ENCODE assay signal across 7 mouse cellular contexts in the genomic region with DNA sequence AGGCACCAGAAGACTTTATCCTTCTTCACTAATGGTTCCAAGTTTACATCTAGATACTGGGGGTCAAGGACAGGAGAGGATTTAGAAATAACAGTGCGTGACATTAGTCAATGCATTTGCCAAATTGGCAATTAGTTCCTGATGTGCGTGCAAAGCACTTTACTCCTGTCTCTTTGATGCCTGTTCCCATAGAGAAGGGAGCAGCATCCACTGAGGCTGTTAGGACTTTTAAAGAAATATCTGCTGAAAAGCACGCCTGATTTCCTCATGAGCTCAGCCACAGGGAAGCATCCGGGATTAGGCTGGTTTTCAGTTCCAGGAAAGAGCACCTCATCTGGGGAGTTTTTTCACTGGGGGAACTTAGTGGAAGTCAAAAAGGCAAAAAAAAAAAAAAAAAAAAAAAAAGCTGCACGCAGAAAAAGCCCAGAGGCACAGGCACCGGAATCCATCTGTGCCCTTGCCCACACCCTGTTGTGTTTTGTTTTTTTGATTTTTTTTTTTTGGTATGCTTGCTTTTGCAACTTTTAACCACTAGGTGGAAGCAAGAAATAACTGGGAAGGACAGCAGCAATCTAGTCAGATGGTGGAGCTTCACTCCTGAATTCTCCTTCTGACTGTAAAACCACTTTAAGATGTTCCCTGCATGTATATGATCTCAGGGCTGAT. TPM values are rescaled to one million over a fixed set of nuclear protein-coding genes. Genes with fewer than 3 reads are reported as not detected.
DNase-seq lines count a peak whose midpoint lies in the region; ATAC-seq and TF ChIP-seq lines count a peak whose summit lies in the region.

No protein-coding gene starts in this region.

- H3K4me2 ChIP-seq in limb, embryonic 11.5 days (ENCODE audit: low read depth, severe bottlenecking) = no peak overlapping the region
- H3K4me2 ChIP-seq in myocyte (ENCODE audit: low read depth) = peak overlapping the region; percentile 37

- no peak overlapping the region for H3ac ChIP-seq in myocyte (ENCODE audit: control insufficient read depth, insufficient read length)

- H3K4me1 ChIP-seq in spleen, adult 2 months (ENCODE audit: control insufficient read depth, insufficient read depth, insufficient read length) = peaks cover 2% of the 10 kb centered on the region; the same call in 1 of the 2 replicates
- peaks cover 29% of the 10 kb centered on the region for H3K4me1 ChIP-seq in limb, embryonic 11.5 days (ENCODE audit: control insufficient read depth, insufficient read depth, low read length)

- no peak for TF ChIP-seq POLR2A in spleen, adult 2 months (IDR thresholded peaks at IDR 0.05; ENCODE audit: low read depth, low read length)
- TF ChIP-seq POLR2A in myocyte (IDR thresholded peaks at IDR 0.05; ENCODE audit: insufficient read length, low read depth) = no peak

- H3K36me3 ChIP-seq in spleen, adult 2 months (ENCODE audit: control insufficient read depth, insufficient read depth, low read length) = no peaks in the 10 kb centered on the region
- no peaks in the 10 kb centered on the region for H3K36me3 ChIP-seq in limb, embryonic 11.5 days (ENCODE audit: control insufficient read depth, insufficient read depth, low read length)
- no peaks in the 10 kb centered on the region for H3K36me3 ChIP-seq in myocyte (ENCODE audit: control insufficient read depth, insufficient read depth)

- H3K27ac ChIP-seq in spleen, adult 2 months (ENCODE audit: insufficient read depth, low read length) = no peak overlapping the region
- H3K27ac ChIP-seq in limb, embryonic 11.5 days (replicated peaks; ENCODE audit: low read depth, low read length) = no peak overlapping the region

- no peak for ATAC-seq in limb, embryonic 11.5 days (ENCODE audit: insufficient number of reproducible peaks, low FRiP score, low TSS enrichment, low read depth)

- no peaks in the 10 kb centered on the region for H3K9me3 ChIP-seq in limb, embryonic 11.5 days (ENCODE audit: control insufficient read depth, low read length)

- H3K9ac ChIP-seq in limb, embryonic 11.5 days (ENCODE audit: low read length) = no peak overlapping the region

- H3K79me2 ChIP-seq in myocyte (ENCODE audit: control insufficient read depth, insufficient read depth) = no peaks in the 10 kb centered on the region

- 14% methylated on average over 6 of the region's 6 CpGs for WGBS in spleen, adult 2 months
- 6% methylated on average over 6 of the region's 6 CpGs for WGBS in limb, embryonic 11.5 days

- peak in 1 of 2 experiments; percentile 28 for DNase-seq in spleen, adult 2 months (ENCODE audit: low read depth in 1 of 2, low spot score in 2 of 2)
- DNase-seq in spleen, postnatal 10 days (ENCODE audit: low spot score in 2 of 2) = no peak
- peak; percentile 29 to 55 for DNase-seq in cerebellum, adult 18-20 months
- DNase-seq in gonadal fat pad, adult 2 months (ENCODE audit: low read depth) = peak; percentile 40
- DNase-seq in limb, embryonic 11.5 days (ENCODE audit: low spot score) = peak; percentile 41
- DNase-seq in right cerebral cortex, postnatal 4 days = no peak

- TF ChIP-seq CTCF in spleen, adult 2 months (IDR thresholded peaks at IDR 0.05; ENCODE audit: extremely low read depth, insufficient read depth, insufficient read length, insufficient replicate concordance) = 0 out of 2 replicates have a peak, but pooled peaks have one; percentile 3

- H3K27me3 ChIP-seq in spleen, adult 2 months (ENCODE audit: control insufficient read depth, insufficient read depth, low read length) = no peaks in the 10 kb centered on the region
- no peaks in the 10 kb centered on the region for H3K27me3 ChIP-seq in limb, embryonic 11.5 days (ENCODE audit: control insufficient read depth, insufficient read depth, low read length)
- no peaks in the 10 kb centered on the region for H3K27me3 ChIP-seq in myocyte (ENCODE audit: control insufficient read depth, insufficient read depth, insufficient read length)

- no peak overlapping the region for H3K4me3 ChIP-seq in spleen, adult 2 months (ENCODE audit: extremely low read depth, insufficient read depth, insufficient read length)
- H3K4me3 ChIP-seq in limb, embryonic 11.5 days (ENCODE audit: low read depth, low read length) = no peak overlapping the region
- no peak overlapping the region for H3K4me3 ChIP-seq in myocyte

TF ChIP-seq in myocyte, 11 proteins besides CTCF, POLR2A, EP300 and RAD21:
- TF ChIP-seq CEBPB (IDR thresholded peaks at IDR 0.05; ENCODE audit: insufficient read depth, poor library complexity, severe bottlenecking) (no peak), POLR2AphosphoS2 (IDR thresholded peaks at IDR 0.05; ENCODE audit: insufficient read length, low read depth) (no peak), TCF12 (IDR thresholded peaks at IDR 0.05; ENCODE audit: insufficient read depth, poor library complexity, severe bottlenecking) (no peak), E2F4 (IDR thresholded peaks at IDR 0.05; ENCODE audit: insufficient read depth) (no peak), REST (IDR thresholded peaks at IDR 0.05; ENCODE audit: insufficient read depth, insufficient read length) (no peak), SRF (IDR thresholded peaks at IDR 0.05; ENCODE audit: control insufficient read depth, insufficient read length, low read depth) (no peak), MAX (IDR thresholded peaks at IDR 0.05; ENCODE audit: low read depth) (no peak), USF1 (IDR thresholded peaks at IDR 0.05; ENCODE audit: low read depth) (no peak), MYOG (IDR thresholded peaks at IDR 0.05; ENCODE audit: control insufficient read depth in 1 of 3, insufficient read depth in 1 of 3, insufficient read length in 2 of 3, low read depth in 2 of 3) (no peak), MYOD1 (IDR thresholded peaks at IDR 0.05; ENCODE audit: control insufficient read depth in 1 of 3, insufficient read length in 2 of 3, low read depth in 2 of 3) (no peak), TCF3 (IDR thresholded peaks at IDR 0.05; ENCODE audit: insufficient read length, low read depth) (no peak)

RNA-seq across cellular contexts. Expression of a gene that starts 59.8 kb away (rescaled TPM):
- 0.05 TPM in 1 of 2 replicates, not detected in the other for polyA plus RNA-seq in spleen, adult 2 months (2012; rRNA removed)
- 0.11 and 0.15 TPM in 2 replicates for polyA plus RNA-seq in gonadal fat pad, adult 2 months (2012; rRNA removed)
- 0.13 and 0.21 TPM in 2 replicates for polyA plus RNA-seq in limb, embryonic 11.5 days (2014; fragmentation: Nextera tagmentation; extraction: Ambion mirVana)
- 0.44 TPM for polyA plus RNA-seq in myocyte (2012; fragmentation: generic; extraction: Trizol)

Comparison
In these comparisons a context has a peak if more than half of its experiments do, and no peak if none do; other contexts are left out.
1. DNase-seq: peak in cerebellum, adult 18-20 months (2 of 2), gonadal fat pad, adult 2 months (single experiment) and limb, embryonic 11.5 days (single experiment); none in spleen, postnatal 10 days (0 of 2) and right cerebral cortex, postnatal 4 days (single experiment).